Mouse (Mus musculus) heart, embryonic 13.5 days (tissue): ENCODE data around the gene Atp13a1. TPM values are rescaled to one million over a fixed set of nuclear protein-coding genes. Genes with fewer than 3 reads are reported as not detected.

Source experiments
- ATAC-seq: fragments of 200-750 bp; cut with Nextera tagmentation; 2 replicates; pipeline ENCODE4 v1.8.0; 2017; ENCODE audit warnings: moderate TSS enrichment; ENCODE audit not compliant: insufficient number of reproducible peaks, low FRiP score, low TSS enrichment; ENCODE audit errors: extremely low read depth
- H3K27ac ChIP-seq: fragments of 300-500 bp; sonication (generic); replicated peaks from 2 replicates; pipeline ENCODE4 v1.5.1; 2015; ENCODE audit warnings: moderate library complexity, mild to moderate bottlenecking, inconsistent platforms
- H3K27me3 ChIP-seq: fragments of 300-500 bp; sonication (generic); replicated peaks from 2 replicates; pipeline ENCODE4 v1.6.1; 2015; ENCODE audit warnings: mild to moderate bottlenecking, inconsistent platforms
- H3K36me3 ChIP-seq: fragments of 300-500 bp; sonication (generic); 2 replicates; pipeline ENCODE4 v1.6.1; 2015; ENCODE audit warnings: mild to moderate bottlenecking, inconsistent platforms
- H3K4me1 ChIP-seq: fragments of 300-500 bp; sonication (generic); 2 replicates; pipeline ENCODE4 v1.6.1; 2015; ENCODE audit warnings: inconsistent platforms
- H3K4me2 ChIP-seq: fragments of 300-500 bp; sonication (generic); 2 replicates; pipeline ENCODE4 v1.6.1; 2015; ENCODE audit warnings: inconsistent platforms, mild to moderate bottlenecking, moderate library complexity
- H3K4me3 ChIP-seq: fragments of 300-500 bp; sonication (generic); 2 replicates; pipeline ENCODE4 v1.5.1; 2015; ENCODE audit warnings: moderate library complexity, mild to moderate bottlenecking, inconsistent platforms
- H3K9ac ChIP-seq: fragments of 300-500 bp; sonication (generic); 2 replicates; pipeline ENCODE4 v1.6.1; 2015; ENCODE audit warnings: inconsistent platforms, mild to moderate bottlenecking, moderate library complexity
- H3K9me3 ChIP-seq: fragments of 300-500 bp; sonication (generic); 2 replicates; pipeline ENCODE4 v1.6.1; 2016; ENCODE audit warnings: inconsistent platforms
- WGBS: fragments of 180-500 bp; shearing (Covaris S2); methylation state at CpG from one replicate; pipeline ENCODE4 v1.1.7; 2015; ENCODE audit warnings: mixed read lengths; 5-methylcytosine and 5-hydroxymethylcytosine counted together
- polyA plus RNA-seq: library from polyadenylated mRNA; unstranded; fragments of >200 nt; fragmentation: Nextera tagmentation; extraction: Ambion mirVana; gene quantifications from 2 replicates; pipeline ENCODE4 v1.2.1, GENCODE M21; 2015

Gene Atp13a1
- 25.3 and 27.4 TPM in 2 replicates for polyA plus RNA-seq

DNA sequence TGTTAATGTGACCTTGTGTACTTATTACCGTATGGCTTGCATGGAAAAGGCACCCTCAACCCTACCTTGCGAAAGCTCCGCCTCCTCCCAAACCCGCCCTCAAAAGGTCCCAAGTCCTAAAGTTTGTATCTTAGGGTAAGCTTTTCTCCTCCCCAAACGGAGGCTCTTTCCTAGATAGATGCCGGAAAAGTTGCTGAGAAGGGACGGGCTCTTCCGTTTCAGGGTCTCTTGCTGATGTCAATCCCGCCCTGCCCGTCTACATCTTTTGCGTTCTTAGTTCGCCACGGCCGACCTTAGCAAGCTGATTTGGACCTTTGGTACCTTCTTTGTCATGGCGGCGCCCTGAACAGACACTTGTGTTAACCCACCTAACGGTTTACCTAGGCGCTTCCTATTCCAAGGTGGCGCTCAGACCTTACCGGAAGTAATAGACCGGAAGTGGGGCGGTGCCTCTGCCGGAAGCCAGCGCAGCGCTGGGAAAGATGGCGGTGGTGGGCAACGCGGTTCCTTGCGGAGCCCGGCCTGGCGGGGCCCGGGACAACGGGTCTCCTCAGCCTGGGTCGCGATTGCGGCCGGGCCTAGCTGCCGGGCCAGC is at the start of gene Atp13a1, which contains the start of gene Zfp866:
Gene Atp13a1 (plus strand): TSS at position 391 of the 595 bp plus-strand sequence.
Gene Zfp866 (minus strand): TSS at position 406 of the 595 bp plus-strand sequence.
- Histone ChIP-seq H3K36me3 (peaks cover 28% of the 10 kb centered on the region), H3K4me1 (peaks cover 25% of the 10 kb centered on the region), H3K4me3 (peak within 1 kb of the TSS; percentile 100), H3K9ac (peak within 1 kb of the TSS; percentile 98), H3K4me2 (peak within 1 kb of the TSS; percentile 88), H3K27me3 (no peaks in the 10 kb centered on the region), H3K27ac (peak within 1 kb of the TSS; percentile 91), H3K9me3 (no peaks in the 10 kb centered on the region)
- under 1% methylated on average over 38 of the region's 38 CpGs for WGBS
- peak; percentile 77; the same call in 1 of the 2 replicates for ATAC-seq

GRCm38 (mm10) chr8:69741231-69741630 is 49.7 kb upstream of the Atp13a1 start:
- 77% methylated on average over 2 of the region's 2 CpGs for WGBS
- Histone ChIP-seq H3K27me3 (no peaks in the 10 kb centered on the region), H3K4me3 (no peak overlapping the region), H3K9ac (no peak overlapping the region), H3K4me2 (no peak overlapping the region), H3K36me3 (peaks cover 32% of the 10 kb centered on the region), H3K27ac (no peak overlapping the region), H3K4me1 (no peaks in the 10 kb centered on the region), H3K9me3 (no peaks in the 10 kb centered on the region)
- no peak for ATAC-seq

DNA sequence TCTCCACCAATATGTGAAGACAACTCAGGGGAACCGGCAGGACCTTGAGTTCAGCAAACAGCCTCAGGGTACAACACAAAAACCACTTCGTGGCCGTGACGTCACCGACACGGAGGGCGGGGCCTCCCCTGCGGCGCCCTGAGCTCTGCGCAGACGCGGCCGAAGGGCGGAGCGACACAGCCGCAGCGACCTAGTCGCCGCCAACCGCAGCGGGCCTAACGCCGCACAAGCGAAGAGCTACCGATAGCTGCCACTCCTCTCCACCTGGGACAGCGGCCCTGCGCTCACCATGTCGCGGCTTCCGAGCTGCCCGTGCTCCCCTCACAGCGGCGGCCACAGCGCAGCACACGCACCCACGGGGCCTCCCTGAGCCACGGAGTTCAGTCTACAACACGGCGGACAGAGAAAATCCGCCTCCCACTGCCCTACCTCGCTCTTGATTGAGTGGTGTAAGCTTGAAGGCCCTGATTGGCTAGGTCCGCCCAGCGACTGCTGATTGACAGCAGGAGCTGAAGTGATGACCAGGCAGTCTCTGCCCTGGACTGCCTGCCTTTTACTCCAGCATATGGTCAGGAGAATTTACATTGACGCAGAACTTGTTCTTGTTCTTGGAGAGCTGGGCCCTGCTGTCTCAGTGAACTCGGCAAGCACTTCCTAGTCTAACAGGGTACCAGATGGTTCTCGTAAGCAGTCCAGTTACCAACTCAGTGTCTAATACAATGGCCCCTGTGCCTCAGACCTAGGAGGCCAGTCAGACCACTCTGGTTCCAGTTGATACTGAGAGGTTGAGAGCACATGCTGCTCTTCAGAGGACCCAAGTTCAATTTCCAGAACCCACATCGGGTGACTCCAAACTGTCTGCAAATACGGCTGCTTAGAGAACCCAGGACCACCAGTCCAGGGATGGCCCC is 41.2 kb upstream of the Atp13a1 start, which contains the start of gene Zfp963:
Gene Zfp963 (minus strand): TSS at position 427 of the 911 bp plus-strand sequence.
- H3K4me1 ChIP-seq: peaks cover 21% of the 10 kb centered on the region
- no peaks in the 10 kb centered on the region for H3K9me3 ChIP-seq
- peak within 1 kb of the TSS; percentile 94 for H3K9ac ChIP-seq
- ATAC-seq: peak; percentile 96
- H3K4me3 ChIP-seq: peak within 1 kb of the TSS; percentile 65
- WGBS: 3% methylated on average over 48 of the region's 48 CpGs
- peak within 1 kb of the TSS; percentile 98 for H3K27ac ChIP-seq
- peak within 1 kb of the TSS; percentile 68 for H3K4me2 ChIP-seq
- H3K27me3 ChIP-seq: no peaks in the 10 kb centered on the region
- H3K36me3 ChIP-seq: peaks cover 15% of the 10 kb centered on the region

- Histone ChIP-seq H3K4me1 (peaks cover 21% of the 10 kb centered on the region), H3K4me2 (no peak overlapping the region), H3K9me3 (no peaks in the 10 kb centered on the region), H3K36me3 (peaks cover 27% of the 10 kb centered on the region), H3K27me3 (no peaks in the 10 kb centered on the region), H3K4me3 (no peak overlapping the region), H3K9ac (no peak overlapping the region), H3K27ac (no peak overlapping the region)
- WGBS: 88% methylated on average over 2 of the region's 2 CpGs
- ATAC-seq: no peak
These were observed 38.5 kb upstream of the Atp13a1 start for GRCm38 (mm10) chr8:69752437-69752836.

- Histone ChIP-seq H3K36me3 (peaks cover 64% of the 10 kb centered on the region), H3K9me3 (no peaks in the 10 kb centered on the region), H3K27me3 (no peaks in the 10 kb centered on the region), H3K4me2 (no peak overlapping the region), H3K4me3 (no peak overlapping the region), H3K27ac (no peak overlapping the region), H3K9ac (no peak overlapping the region), H3K4me1 (no peaks in the 10 kb centered on the region)
- no peak for ATAC-seq
- 92% methylated on average over 5 of the region's 5 CpGs for WGBS
These were observed 32.6 kb upstream of the Atp13a1 start for GRCm38 (mm10) chr8:69758316-69758715.

- ATAC-seq: no peak
- Histone ChIP-seq H3K4me1 (0 out of 2 replicates have a peak, but pooled peaks cover 2% of the 10 kb centered on the region), H3K27ac (no peak overlapping the region), H3K36me3 (peaks cover 83% of the 10 kb centered on the region), H3K4me3 (no peak overlapping the region), H3K4me2 (no peak overlapping the region), H3K9ac (no peak overlapping the region), H3K27me3 (no peaks in the 10 kb centered on the region), H3K9me3 (peaks cover 18% of the 10 kb centered on the region)
- 90% methylated on average over 4 of the region's 4 CpGs for WGBS
These were observed 29.0 kb upstream of the Atp13a1 start for GRCm38 (mm10) chr8:69761814-69762445.

- Histone ChIP-seq H3K9ac (no peak overlapping the region), H3K4me2 (no peak overlapping the region), H3K27ac (no peak overlapping the region), H3K4me1 (peaks cover 39% of the 10 kb centered on the region), H3K27me3 (no peaks in the 10 kb centered on the region), H3K4me3 (no peak overlapping the region), H3K36me3 (peaks cover 48% of the 10 kb centered on the region), H3K9me3 (peaks cover 10% of the 10 kb centered on the region)
- WGBS: 89% methylated on average over 9 of the region's 9 CpGs
- ATAC-seq: no peak
These were observed 19.7 kb upstream of the Atp13a1 start for GRCm38 (mm10) chr8:69771221-69771620.

GRCm38 (mm10) chr8:69772106-69772505 is 18.9 kb upstream of the Atp13a1 start:
- H3K4me1 ChIP-seq: peaks cover 39% of the 10 kb centered on the region
- WGBS: 75% methylated on average over 2 of the region's 2 CpGs
- ATAC-seq: no peak
- H3K4me2 ChIP-seq: no peak overlapping the region
- peaks cover 39% of the 10 kb centered on the region for H3K36me3 ChIP-seq
- H3K4me3 ChIP-seq: no peak overlapping the region
- H3K27ac ChIP-seq: no peak overlapping the region
- peaks cover 2% of the 10 kb centered on the region; the same call in 1 of the 2 replicates for H3K9me3 ChIP-seq
- no peak overlapping the region for H3K9ac ChIP-seq
- no peaks in the 10 kb centered on the region for H3K27me3 ChIP-seq

DNA sequence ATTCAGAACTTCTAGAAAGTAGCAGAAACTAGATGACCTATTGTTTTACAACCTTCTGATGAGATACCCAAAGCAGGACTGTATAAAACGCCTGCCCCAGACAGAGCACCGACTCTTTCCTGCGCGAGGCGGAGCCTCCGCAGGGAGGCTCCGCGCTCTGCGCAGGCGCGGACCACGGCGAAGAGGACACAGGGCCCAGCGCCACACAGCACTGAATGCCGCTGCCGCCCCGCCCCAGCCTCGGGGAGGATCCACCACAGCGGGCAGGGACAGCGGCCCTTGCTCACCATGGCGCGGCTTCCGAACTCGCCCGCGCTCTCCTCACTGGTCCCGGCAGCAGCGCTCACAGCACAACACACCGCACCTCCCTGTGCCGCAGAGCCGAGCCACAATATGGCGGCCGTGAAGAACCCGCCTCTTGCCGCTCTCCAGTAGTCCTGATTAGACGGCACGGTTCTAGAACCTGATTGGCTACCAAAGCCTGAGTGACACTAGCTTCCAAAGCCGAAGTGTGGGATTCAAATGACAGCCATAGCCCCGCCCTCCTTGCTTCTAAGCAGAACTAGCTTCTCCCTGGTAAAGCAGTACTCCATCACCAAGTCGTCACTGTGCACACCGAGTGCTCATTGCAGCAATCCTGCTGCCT is 16.3 kb upstream of the Atp13a1 start, which contains the start of gene Gm20422:
Gene Gm20422 (minus strand): TSS at position 384 of the 646 bp plus-strand sequence.
- H3K27me3 ChIP-seq: no peaks in the 10 kb centered on the region
- no peaks in the 10 kb centered on the region for H3K9me3 ChIP-seq
- WGBS: under 1% methylated on average over 41 of the region's 41 CpGs
- H3K4me1 ChIP-seq: peaks cover 39% of the 10 kb centered on the region
- peak within 1 kb of the TSS; percentile 96 for H3K9ac ChIP-seq
- peaks cover 14% of the 10 kb centered on the region for H3K36me3 ChIP-seq
- peak within 1 kb of the TSS; percentile 100 for H3K27ac ChIP-seq
- H3K4me3 ChIP-seq: peak within 1 kb of the TSS; percentile 86
- H3K4me2 ChIP-seq: peak within 1 kb of the TSS; percentile 82
- ATAC-seq: peak; percentile 98

- H3K9ac ChIP-seq: no peak overlapping the region
- H3K4me3 ChIP-seq: peak overlapping the region; percentile 86
- no peak for ATAC-seq
- peak overlapping the region; percentile 82 for H3K4me2 ChIP-seq
- H3K9me3 ChIP-seq: no peaks in the 10 kb centered on the region
- H3K27me3 ChIP-seq: no peaks in the 10 kb centered on the region
- peaks cover 34% of the 10 kb centered on the region for H3K4me1 ChIP-seq
- peaks cover 8% of the 10 kb centered on the region for H3K36me3 ChIP-seq
- peak overlapping the region; percentile 100; the same call in 1 of the 2 replicates for H3K27ac ChIP-seq
- 51% methylated on average over 2 of the region's 2 CpGs for WGBS
These were observed 15.8 kb upstream of the Atp13a1 start for GRCm38 (mm10) chr8:69775149-69775534.
